Mouse (Mus musculus) gastrocnemius, postnatal 4 days (tissue): ENCODE data around the gene Ugt1a2. TPM values are rescaled to one million over a fixed set of nuclear protein-coding genes. Genes with fewer than 3 reads are reported as not detected.

Source experiments
- DNase-seq, 2 experiments: peaks; one replicate each; pipeline ENCODE4 v3.0.0; 2021 to 2022; ENCODE audit warnings: low spot score in 2 of 2, mixed read lengths in 2 of 2
- total RNA-seq, 2 experiments: library from RNA; stranded (reverse); gene quantifications; 2 replicates each; pipeline ENCODE4 v1.2.3; 2021

Ugt1a2 gene
- total RNA-seq, 2 experiments from 2014 or later = not detected

GRCm38 (mm10) chr1:88255989-88256754 is 55.8 kb downstream of the Ugt1a2 start:
- DNase-seq = peak in 1 of 2 experiments; percentile 61

- DNase-seq = no peak
Observed at GRCm38 (mm10) chr1:88256886-88257663, 56.7 kb downstream of the Ugt1a2 start.

- peak in 1 of 2 experiments; percentile 51 for DNase-seq
Observed at GRCm38 (mm10) chr1:88257681-88258080, 57.3 kb downstream of the Ugt1a2 start.

GRCm38 (mm10) chr1:88258361-88258760 is 58.0 kb downstream of the Ugt1a2 start:
- DNase-seq = no peak

- DNase-seq = no peak
Observed at GRCm38 (mm10) chr1:88258881-88259642, 58.7 kb downstream of the Ugt1a2 start.

- DNase-seq = no peak
Observed at GRCm38 (mm10) chr1:88259643-88260024, 59.2 kb downstream of the Ugt1a2 start.

GRCm38 (mm10) chr1:88260114-88260513 is 59.7 kb downstream of the Ugt1a2 start:
- DNase-seq = peak; percentile 70 to 72

GRCm38 (mm10) chr1:88260604-88261377 is 60.4 kb downstream of the Ugt1a2 start:
- DNase-seq = no peak

GRCm38 (mm10) chr1:88261706-88262105 is 61.3 kb downstream of the Ugt1a2 start:
- DNase-seq = peak in 1 of 2 experiments; percentile 63

- DNase-seq = peak in 1 of 2 experiments; percentile 72
Observed at GRCm38 (mm10) chr1:88262255-88262654, 61.9 kb downstream of the Ugt1a2 start.

- DNase-seq = peak in 1 of 2 experiments; percentile 52
Observed at GRCm38 (mm10) chr1:88262961-88263360, 62.6 kb downstream of the Ugt1a2 start.

GRCm38 (mm10) chr1:88263778-88264177 is 63.4 kb downstream of the Ugt1a2 start:
- DNase-seq = no peak

- DNase-seq = no peak
Observed at GRCm38 (mm10) chr1:88264237-88264868, 64.0 kb downstream of the Ugt1a2 start.

- peak in 1 of 2 experiments; percentile 53 for DNase-seq
Observed at GRCm38 (mm10) chr1:88264869-88265240, 64.5 kb downstream of the Ugt1a2 start.

- no peak for DNase-seq
Observed at GRCm38 (mm10) chr1:88266123-88266522, 65.7 kb downstream of the Ugt1a2 start.

- no peak for DNase-seq
Observed at GRCm38 (mm10) chr1:88267489-88267888, 67.1 kb downstream of the Ugt1a2 start.

GRCm38 (mm10) chr1:88268070-88268469 is 67.7 kb downstream of the Ugt1a2 start:
- DNase-seq = no peak
